Mouse (Mus musculus) intestine, postnatal 0 days (tissue): Measurements from ENCODE around the gene Pcsk2. TPM values are rescaled to one million over a fixed set of nuclear protein-coding genes. Genes with fewer than 3 reads are reported as not detected.

Experiments used
- ATAC-seq: fragments of 200-750 bp; cut with Nextera tagmentation; 2 replicates; pipeline ENCODE4 v1.8.0; 2017; ENCODE audit warnings: mild to moderate bottlenecking, moderate TSS enrichment, moderate library complexity
- H3K27ac ChIP-seq: fragments of 300-500 bp; sonication (generic); 2 replicates; pipeline ENCODE4 v1.5.1; 2014; ENCODE audit warnings: mild to moderate bottlenecking, low read depth, low read length, moderate library complexity
- H3K27me3 ChIP-seq: fragments of 300-500 bp; sonication (generic); replicated peaks from 2 replicates; pipeline ENCODE4 v1.6.1; 2014; ENCODE audit warnings: low read length, mixed read lengths; ENCODE audit not compliant: control insufficient read depth, insufficient read depth
- H3K36me3 ChIP-seq: fragments of 300-500 bp; sonication (generic); 2 replicates; pipeline ENCODE4 v1.6.1; 2014; ENCODE audit warnings: mild to moderate bottlenecking, moderate library complexity; ENCODE audit not compliant: control insufficient read depth, insufficient read depth
- H3K4me1 ChIP-seq: fragments of 300-500 bp; sonication (generic); replicated peaks from 2 replicates; pipeline ENCODE4 v1.6.1; 2014; ENCODE audit warnings: antibody characterized with exemption, low read length, mixed read lengths; ENCODE audit not compliant: control insufficient read depth, insufficient read depth
- H3K4me2 ChIP-seq: fragments of 300-500 bp; sonication (generic); replicated peaks from 2 replicates; pipeline ENCODE4 v1.6.1; 2014; ENCODE audit warnings: low read depth, mild to moderate bottlenecking, moderate library complexity
- H3K4me3 ChIP-seq: fragments of 300-500 bp; sonication (generic); 2 replicates; pipeline ENCODE4 v1.5.1; 2014; ENCODE audit warnings: low read depth, low read length
- H3K9ac ChIP-seq: fragments of 300-500 bp; sonication (generic); 2 replicates; pipeline ENCODE4 v1.6.1; 2014; ENCODE audit warnings: mild to moderate bottlenecking, low read depth, low read length
- H3K9me3 ChIP-seq: fragments of 300-500 bp; sonication (generic); 2 replicates; pipeline ENCODE4 v1.6.1; 2016; ENCODE audit warnings: mixed run types; ENCODE audit not compliant: control insufficient read depth
- CTCF ChIP-seq: sonication (generic); IDR thresholded peaks from 2 replicates; pipeline ENCODE4 v1.5.1; 2016; ENCODE audit warnings: low read depth, mild to moderate bottlenecking, control low read depth, antibody characterized with exemption, moderate library complexity
- WGBS: fragments of 180-500 bp; shearing (Covaris S2); extraction: QIAGEN DNeasy Blood & Tissue Kit; methylation state at CpG from one replicate; pipeline ENCODE4 v1.1.7; 2014; 5-methylcytosine and 5-hydroxymethylcytosine counted together
- polyA plus RNA-seq: library from polyadenylated mRNA; unstranded; fragments of >200 nt; fragmentation: Nextera tagmentation; extraction: Ambion mirVana; gene quantifications from 2 replicates; pipeline ENCODE4 v1.2.1, GENCODE M21; 2015

Pcsk2 gene
- polyA plus RNA-seq, 1 experiment from 2014 or later, result 0.57 TPM

GRCm38 (mm10) chr2:143696026-143696557 is 150.1 kb downstream of the Pcsk2 start:
- no peak for TF ChIP-seq CTCF
- Histone ChIP-seq H3K36me3 (no peaks in the 10 kb centered on the region), H3K4me2 (no peak overlapping the region), H3K27ac (no peak overlapping the region), H3K9me3 (no peaks in the 10 kb centered on the region), H3K4me3 (no peak overlapping the region), H3K27me3 (no peaks in the 10 kb centered on the region), H3K9ac (no peak overlapping the region), H3K4me1 (no peaks in the 10 kb centered on the region)
- 67% methylated on average over 14 of the region's 14 CpGs for WGBS
- no peak for ATAC-seq

DNA sequence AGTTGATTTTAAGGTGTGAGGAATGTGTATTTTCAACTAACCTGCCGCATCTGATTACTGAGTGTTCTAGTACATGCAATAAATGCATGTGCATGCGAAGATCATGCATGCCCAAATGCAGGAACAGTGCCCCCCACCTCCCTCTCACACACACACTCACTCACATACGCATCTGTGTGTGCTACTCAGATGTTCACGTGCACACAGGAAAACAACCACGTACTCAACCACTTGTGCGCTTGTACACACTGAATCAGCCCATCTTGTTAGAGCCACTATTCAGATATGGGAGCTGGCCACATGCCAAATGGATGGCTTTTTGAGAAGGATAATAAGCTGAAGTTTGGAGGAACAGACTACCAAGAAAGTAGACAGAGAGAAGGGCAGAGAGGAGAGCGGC is 150.7 kb downstream of the Pcsk2 start:
- 86% methylated on average over 7 of the region's 7 CpGs for WGBS
- Histone ChIP-seq H3K27me3 (no peaks in the 10 kb centered on the region), H3K9me3 (no peaks in the 10 kb centered on the region), H3K4me3 (no peak overlapping the region), H3K4me1 (no peaks in the 10 kb centered on the region), H3K27ac (no peak overlapping the region), H3K4me2 (no peak overlapping the region), H3K9ac (no peak overlapping the region), H3K36me3 (no peaks in the 10 kb centered on the region)
- TF ChIP-seq CTCF, result no peak
- ATAC-seq, result no peak

GRCm38 (mm10) chr2:143701141-143701540 is 155.2 kb downstream of the Pcsk2 start:
- Histone ChIP-seq H3K4me3 (no peak overlapping the region), H3K36me3 (no peaks in the 10 kb centered on the region), H3K27me3 (no peaks in the 10 kb centered on the region), H3K4me2 (no peak overlapping the region), H3K9ac (no peak overlapping the region), H3K4me1 (no peaks in the 10 kb centered on the region), H3K9me3 (no peaks in the 10 kb centered on the region), H3K27ac (no peak overlapping the region)
- WGBS, result 80% methylated on average over 5 of the region's 5 CpGs
- no peak for ATAC-seq
- TF ChIP-seq CTCF, result no peak

DNA sequence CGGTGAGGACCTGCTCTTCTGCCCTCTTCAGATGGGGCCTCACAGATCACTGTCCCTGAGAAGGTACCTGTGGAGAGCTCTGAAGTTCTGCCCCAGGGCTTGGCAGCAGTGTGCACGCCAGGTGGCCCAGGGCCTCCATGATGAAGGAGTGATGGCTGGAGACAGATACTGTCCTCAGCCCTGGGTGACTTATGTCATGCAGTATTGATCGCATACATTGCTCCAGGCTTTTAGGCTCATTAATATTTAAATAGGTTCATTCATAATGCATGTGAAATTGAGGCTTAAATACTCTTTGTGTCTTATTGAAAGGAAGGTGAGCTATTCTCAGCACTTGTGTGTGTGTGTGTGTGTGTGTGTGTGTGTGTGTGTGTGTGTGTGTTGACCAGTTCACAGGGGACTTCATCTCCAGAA is 157.0 kb downstream of the Pcsk2 start:
- no peak for ATAC-seq
- 79% methylated on average over 3 of the region's 3 CpGs for WGBS
- H3K4me1 ChIP-seq, result no peaks in the 10 kb centered on the region

GRCm38 (mm10) chr2:143708205-143708604 is 162.2 kb downstream of the Pcsk2 start:
- no peak for TF ChIP-seq CTCF
- H3K27ac ChIP-seq, result no peak overlapping the region
- H3K9me3 ChIP-seq, result no peaks in the 10 kb centered on the region
- no peaks in the 10 kb centered on the region for H3K36me3 ChIP-seq
- WGBS, result 79% methylated on average over 3 of the region's 3 CpGs
- no peak for ATAC-seq
- H3K9ac ChIP-seq, result no peak overlapping the region
- no peaks in the 10 kb centered on the region for H3K4me1 ChIP-seq
- no peaks in the 10 kb centered on the region for H3K27me3 ChIP-seq
- H3K4me3 ChIP-seq, result no peak overlapping the region
- H3K4me2 ChIP-seq, result no peak overlapping the region

More for the DNA sequence above, 157.0 kb downstream of the Pcsk2 start:
- no peaks in the 10 kb centered on the region for H3K27me3 ChIP-seq
- no peak overlapping the region for H3K27ac ChIP-seq
- H3K36me3 ChIP-seq, result no peaks in the 10 kb centered on the region
- no peak overlapping the region for H3K4me2 ChIP-seq
- TF ChIP-seq CTCF, result no peak
- H3K9ac ChIP-seq, result no peak overlapping the region
- no peak overlapping the region for H3K4me3 ChIP-seq
- H3K9me3 ChIP-seq, result no peaks in the 10 kb centered on the region

- H3K27ac ChIP-seq, result no peak overlapping the region
- no peaks in the 10 kb centered on the region for H3K27me3 ChIP-seq
- H3K9me3 ChIP-seq, result no peaks in the 10 kb centered on the region
- no peak overlapping the region for H3K9ac ChIP-seq
- ATAC-seq, result no peak
- no peaks in the 10 kb centered on the region for H3K36me3 ChIP-seq
- no peak overlapping the region for H3K4me2 ChIP-seq
- 0 out of 2 replicates have a peak, but pooled peaks have one; percentile 4 for TF ChIP-seq CTCF
- no peaks in the 10 kb centered on the region for H3K4me1 ChIP-seq
- H3K4me3 ChIP-seq, result no peak overlapping the region
- WGBS, result 24% methylated on average over 4 of the region's 4 CpGs
These were observed 163.3 kb downstream of the Pcsk2 start for GRCm38 (mm10) chr2:143709249-143709648.

DNA sequence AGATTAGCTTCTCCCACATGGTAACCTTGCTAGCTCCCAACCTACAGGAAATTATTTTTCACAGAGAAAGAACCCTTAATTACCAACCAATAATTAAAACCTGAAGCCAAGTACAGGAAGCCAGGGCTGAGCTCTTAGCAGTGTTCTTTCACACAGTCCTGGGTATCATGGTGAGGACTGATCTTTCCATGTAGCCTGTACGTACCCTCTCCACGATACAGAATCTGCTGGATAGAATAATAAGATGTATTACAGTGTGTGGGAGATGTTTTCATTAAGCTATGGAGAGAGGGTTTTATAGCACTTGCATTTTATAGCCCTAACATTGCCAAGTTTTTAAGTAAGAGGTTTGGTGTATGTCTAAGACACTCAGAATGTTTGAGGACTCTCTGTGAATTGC is 164.0 kb downstream of the Pcsk2 start:
- WGBS, result 76% methylated on average over 2 of the region's 2 CpGs
- H3K9me3 ChIP-seq, result no peaks in the 10 kb centered on the region
- no peak overlapping the region for H3K9ac ChIP-seq

More for the DNA sequence above, 164.0 kb downstream of the Pcsk2 start:
- no peak overlapping the region for H3K4me3 ChIP-seq
- H3K4me1 ChIP-seq, result no peaks in the 10 kb centered on the region
- TF ChIP-seq CTCF, result no peak
- no peak overlapping the region for H3K4me2 ChIP-seq
- H3K27ac ChIP-seq, result no peak overlapping the region
- ATAC-seq, result no peak
- H3K27me3 ChIP-seq, result no peaks in the 10 kb centered on the region
- no peaks in the 10 kb centered on the region for H3K36me3 ChIP-seq
